Mouse (Mus musculus) stomach, postnatal 0 days (tissue): ENCODE measurements around the gene Cdk2ap1. TPM values are rescaled to one million over a fixed set of nuclear protein-coding genes. Genes with fewer than 3 reads are reported as not detected.
"Not testable (repeated sequence)": the region's sequence is repeated elsewhere in the genome, so short reads cannot be mapped to it uniquely, and the experiment has no call there.

Source experiments
- ATAC-seq: fragments of 200-750 bp; cut with Nextera tagmentation; 2 replicates; pipeline ENCODE4 v1.8.0; 2017; ENCODE audit not compliant: low FRiP score, low TSS enrichment
- DNase-seq: peaks from one replicate; pipeline ENCODE4 v3.0.0-alpha.2; 2016; ENCODE audit warnings: low spot score
- H3K27ac ChIP-seq: fragments of 300-500 bp; sonication (generic); replicated peaks from 2 replicates; pipeline ENCODE4 v1.5.1; 2014; ENCODE audit warnings: mild to moderate bottlenecking, control low read depth
- H3K27me3 ChIP-seq: fragments of 300-500 bp; sonication (generic); 2 replicates; pipeline ENCODE4 v1.6.1; 2014; ENCODE audit warnings: low read length; ENCODE audit not compliant: control insufficient read depth, insufficient read depth
- H3K36me3 ChIP-seq: fragments of 300-500 bp; sonication (generic); 2 replicates; pipeline ENCODE4 v1.6.1; 2014; ENCODE audit warnings: low read length, mixed read lengths; ENCODE audit not compliant: control insufficient read depth, insufficient read depth
- H3K4me1 ChIP-seq: fragments of 300-500 bp; sonication (generic); replicated peaks from 2 replicates; pipeline ENCODE4 v1.6.1; 2014; ENCODE audit warnings: antibody characterized with exemption; ENCODE audit not compliant: control insufficient read depth, insufficient read depth
- H3K4me2 ChIP-seq: fragments of 300-500 bp; sonication (generic); replicated peaks from 2 replicates; pipeline ENCODE4 v1.6.1; 2014; ENCODE audit warnings: low read depth, mild to moderate bottlenecking, control low read depth, moderate library complexity
- H3K4me3 ChIP-seq: fragments of 300-500 bp; sonication (generic); 2 replicates; pipeline ENCODE4 v1.5.1; 2014; ENCODE audit warnings: low read depth, low read length, control low read depth
- H3K9ac ChIP-seq: fragments of 300-500 bp; sonication (generic); 2 replicates; pipeline ENCODE4 v1.6.1; 2014; ENCODE audit warnings: mild to moderate bottlenecking, low read length, control low read depth, mixed read lengths
- H3K9me3 ChIP-seq: fragments of 300-500 bp; sonication (generic); 2 replicates; pipeline ENCODE4 v1.6.1; 2016; ENCODE audit warnings: low read length; ENCODE audit not compliant: control insufficient read depth
- CTCF ChIP-seq: IDR thresholded peaks from 2 replicates; pipeline ENCODE4 v1.5.1; 2016; ENCODE audit warnings: antibody characterized with exemption, low read depth, mild to moderate bottlenecking, moderate library complexity
- EP300 ChIP-seq: optimal IDR thresholded peaks from 2 replicates; pipeline ENCODE3; 2016; ENCODE audit warnings: antibody characterized with exemption
- WGBS: fragments of 180-500 bp; shearing (Covaris S2); extraction: QIAGEN DNeasy Blood & Tissue Kit; methylation state at CpG from one replicate; pipeline ENCODE4 v1.1.7; 2014; 5-methylcytosine and 5-hydroxymethylcytosine counted together
- polyA plus RNA-seq: library from polyadenylated mRNA; unstranded; fragments of >200 nt; fragmentation: Nextera tagmentation; extraction: Ambion mirVana; gene quantifications from 2 replicates; pipeline ENCODE4 v1.2.1, GENCODE M21; 2015

Gene Cdk2ap1
- polyA plus RNA-seq, 1 experiment from 2014 or later: 57.6 TPM

DNA sequence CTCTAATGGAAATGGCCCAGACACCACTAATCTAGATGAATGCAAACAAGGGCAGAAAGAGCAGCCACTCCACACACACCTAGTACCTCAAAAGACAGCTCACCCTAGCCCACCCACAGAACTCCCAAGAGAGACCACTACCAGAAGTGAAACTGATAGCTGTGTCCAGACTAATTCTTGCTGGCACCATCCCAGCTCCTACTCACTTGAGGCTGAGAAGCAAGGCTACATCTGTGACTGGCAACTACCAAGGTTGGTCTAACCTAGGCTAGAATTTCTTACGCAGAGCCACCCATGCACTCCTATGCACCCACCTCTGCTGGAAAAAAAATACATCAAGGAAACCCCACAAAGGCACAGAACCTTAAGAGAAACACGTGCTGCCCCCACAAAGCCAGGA lies 12.5 kb downstream of the Cdk2ap1 start:
- DNase-seq (no peak), ATAC-seq (no peak)
- H3K27ac ChIP-seq: peak overlapping the region; percentile 98
- H3K4me2 ChIP-seq: no peak overlapping the region
- WGBS: 76% methylated on average over 2 of the region's 2 CpGs
- no peaks in the 10 kb centered on the region for H3K9me3 ChIP-seq
- H3K27me3 ChIP-seq: no peaks in the 10 kb centered on the region
- peaks cover 17% of the 10 kb centered on the region for H3K36me3 ChIP-seq
- no peak overlapping the region for H3K9ac ChIP-seq
- H3K4me3 ChIP-seq: no peak overlapping the region
- peaks cover 10% of the 10 kb centered on the region for H3K4me1 ChIP-seq
- no peak for TF ChIP-seq EP300
- TF ChIP-seq CTCF: no peak

DNA sequence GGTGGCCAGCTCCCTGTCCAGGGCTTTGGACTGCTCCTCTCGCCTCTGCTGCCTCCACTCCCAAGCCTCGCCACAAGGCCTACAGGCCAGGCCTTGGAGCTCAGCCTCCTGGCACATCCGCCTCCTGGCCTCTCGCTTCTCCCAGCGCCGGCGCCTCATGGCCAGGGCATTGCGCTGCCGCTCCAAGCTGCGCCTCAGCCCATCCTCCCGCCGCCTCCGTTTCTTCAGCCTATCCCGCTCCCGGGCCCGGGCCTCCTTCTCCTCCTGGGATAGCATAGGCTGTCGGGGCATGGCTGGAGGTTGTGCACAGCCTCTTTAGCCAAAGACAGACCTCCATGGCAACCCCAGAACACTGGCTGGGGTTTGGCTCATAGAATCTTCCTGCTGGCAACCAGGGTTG lies 13.7 kb downstream of the Cdk2ap1 start:
- Histone ChIP-seq H3K36me3 (peaks cover 20% of the 10 kb centered on the region), H3K27ac (no peak overlapping the region), H3K9ac (no peak overlapping the region), H3K4me1 (peaks cover 10% of the 10 kb centered on the region), H3K4me2 (no peak overlapping the region), H3K27me3 (no peaks in the 10 kb centered on the region), H3K4me3 (no peak overlapping the region), H3K9me3 (no peaks in the 10 kb centered on the region)
- DNase-seq (no peak), ATAC-seq (no peak)
- TF ChIP-seq CTCF (no peak), EP300 (no peak)
- 91% methylated on average over 17 of the region's 17 CpGs for WGBS

DNA sequence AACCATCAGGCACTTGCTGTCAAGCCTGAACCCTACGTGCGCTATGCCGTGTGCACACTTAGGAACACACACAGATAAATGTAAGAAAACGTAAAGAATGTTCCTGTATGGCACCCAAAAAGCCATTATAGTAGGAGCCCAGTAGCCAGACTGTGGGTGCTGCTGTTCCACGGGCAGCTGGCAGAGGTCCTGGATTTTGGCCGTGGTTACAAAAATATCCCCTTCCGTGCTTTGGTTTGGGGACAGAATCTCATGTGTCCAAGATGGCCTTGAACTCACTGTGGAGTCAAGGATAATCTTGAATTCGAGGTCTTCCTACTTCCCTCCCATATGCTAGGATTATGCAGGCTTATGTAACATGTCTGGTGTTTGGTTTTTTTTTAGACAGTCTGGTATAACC lies 20.0 kb downstream of the Cdk2ap1 start:
- no peak overlapping the region for H3K27ac ChIP-seq
- TF ChIP-seq EP300: no peak
- TF ChIP-seq CTCF: no peak
- H3K36me3 ChIP-seq: peaks cover 11% of the 10 kb centered on the region; the same call in 1 of the 2 replicates
- no peaks in the 10 kb centered on the region for H3K4me1 ChIP-seq
- H3K9ac ChIP-seq: no peak overlapping the region
- ATAC-seq: no peak
- no peak for DNase-seq
- no peak overlapping the region for H3K4me3 ChIP-seq
- no peaks in the 10 kb centered on the region for H3K27me3 ChIP-seq
- WGBS: 66% methylated on average over 8 of the region's 8 CpGs
- H3K9me3 ChIP-seq: no peaks in the 10 kb centered on the region
- H3K4me2 ChIP-seq: no peak overlapping the region

DNA sequence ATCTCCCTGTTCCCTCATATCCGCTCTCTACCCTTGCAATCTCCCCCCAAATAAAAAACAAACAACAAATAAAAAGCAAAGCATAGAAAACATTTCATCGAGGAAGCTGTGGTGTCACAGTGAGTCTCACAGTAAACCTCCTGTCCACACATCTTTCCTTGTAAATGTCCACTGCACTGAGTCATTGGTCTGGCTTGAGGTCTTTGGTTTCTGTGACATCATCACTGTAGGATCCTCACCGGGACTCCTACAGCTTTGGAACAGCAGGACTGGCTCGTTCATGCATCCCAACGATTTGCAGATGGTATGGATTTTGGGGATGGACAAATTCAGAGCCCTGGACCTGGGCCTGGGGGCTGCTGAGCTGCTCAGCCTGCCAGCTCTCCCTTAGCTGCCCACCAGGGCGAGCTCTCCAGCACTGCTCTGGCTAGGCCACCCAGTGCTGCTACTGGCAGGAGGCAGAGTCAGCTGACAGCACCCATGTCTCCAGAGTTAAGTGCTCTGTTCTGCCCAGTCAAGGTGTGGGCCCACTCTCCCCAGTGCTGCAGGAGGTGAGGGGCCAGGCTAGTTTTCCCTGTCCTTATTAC lies 21.0 kb downstream of the Cdk2ap1 start:
- not testable (repeated sequence) for H3K9ac ChIP-seq, H3K27me3 ChIP-seq, H3K4me1 ChIP-seq, H3K27ac ChIP-seq, H3K4me3 ChIP-seq, H3K9me3 ChIP-seq, H3K4me2 ChIP-seq
- DNase-seq (peak; percentile 21), ATAC-seq (0 out of 2 replicates have a peak, but pooled peaks have one; percentile 30)
- peaks cover 11% of the 10 kb centered on the region; the same call in 1 of the 2 replicates for H3K36me3 ChIP-seq
- WGBS: 60% methylated on average over 6 of the region's 6 CpGs
- peak; percentile 41 for TF ChIP-seq CTCF

- Histone ChIP-seq H3K36me3 (no peaks in the 10 kb centered on the region), H3K4me2 (no peak overlapping the region), H3K27me3 (no peaks in the 10 kb centered on the region), H3K9me3 (no peaks in the 10 kb centered on the region), H3K9ac (no peak overlapping the region), H3K4me3 (no peak overlapping the region), H3K4me1 (no peaks in the 10 kb centered on the region), H3K27ac (peak overlapping the region; percentile 24; the same call in 1 of the 2 replicates)
- ATAC-seq: no peak
- DNase-seq: no peak
- WGBS: 84% methylated on average over 8 of the region's 8 CpGs
- no peak for TF ChIP-seq CTCF
- no peak for TF ChIP-seq EP300
These were observed 24.1 kb downstream of the Cdk2ap1 start for GRCm38 (mm10) chr5:124338791-124339190.

- Histone ChIP-seq H3K36me3 (no peaks in the 10 kb centered on the region), H3K4me3 (no peak overlapping the region), H3K4me2 (no peak overlapping the region), H3K27ac (peak overlapping the region; percentile 13; the same call in 1 of the 2 replicates), H3K9ac (no peak overlapping the region), H3K9me3 (no peaks in the 10 kb centered on the region), H3K27me3 (no peaks in the 10 kb centered on the region), H3K4me1 (no peaks in the 10 kb centered on the region)
- no peak for DNase-seq
- TF ChIP-seq CTCF: no peak
- TF ChIP-seq EP300: no peak
- 39% methylated on average over 9 of the region's 9 CpGs for WGBS
- no peak for ATAC-seq
These were observed 25.0 kb downstream of the Cdk2ap1 start for GRCm38 (mm10) chr5:124337909-124338308.
